Mouse (Mus musculus) stomach, embryonic 16.5 days (tissue): ENCODE measurements around the gene Srsf1. TPM values are rescaled to one million over a fixed set of nuclear protein-coding genes. Genes with fewer than 3 reads are reported as not detected.

Source experiments
- ATAC-seq: fragments of 200-750 bp; cut with Nextera tagmentation; 2 replicates; pipeline ENCODE4 v1.8.0; 2017; ENCODE audit warnings: moderate number of reproducible peaks, moderate TSS enrichment; ENCODE audit not compliant: insufficient read depth, low FRiP score
- H3K27ac ChIP-seq: fragments of 300-500 bp; sonication (generic); 2 replicates; pipeline ENCODE4 v1.5.1; 2014; ENCODE audit warnings: low read length
- H3K27me3 ChIP-seq: fragments of 300-500 bp; sonication (generic); 2 replicates; pipeline ENCODE4 v1.6.1; 2014; ENCODE audit warnings: low read length, control low read depth, mixed read lengths; ENCODE audit not compliant: control insufficient read depth, insufficient read depth
- H3K36me3 ChIP-seq: fragments of 300-500 bp; sonication (generic); 2 replicates; pipeline ENCODE4 v1.6.1; 2014; ENCODE audit warnings: low read length; ENCODE audit not compliant: control insufficient read depth, insufficient read depth
- H3K4me1 ChIP-seq: fragments of 300-500 bp; sonication (generic); 2 replicates; pipeline ENCODE4 v1.6.1; 2014; ENCODE audit warnings: low read length, control low read depth, mixed read lengths; ENCODE audit not compliant: control insufficient read depth, insufficient read depth
- H3K4me2 ChIP-seq: fragments of 300-500 bp; sonication (generic); 2 replicates; pipeline ENCODE4 v1.6.1; 2014; ENCODE audit warnings: low read depth, low read length, mixed read lengths
- H3K4me3 ChIP-seq: fragments of 300-500 bp; sonication (generic); replicated peaks from 2 replicates; pipeline ENCODE4 v1.5.1; 2014; ENCODE audit warnings: mild to moderate bottlenecking, low read length
- H3K9ac ChIP-seq: fragments of 300-500 bp; sonication (generic); 2 replicates; pipeline ENCODE4 v1.6.1; 2014; ENCODE audit warnings: low read length
- H3K9me3 ChIP-seq: fragments of 300-500 bp; sonication (generic); replicated peaks from 2 replicates; pipeline ENCODE4 v1.6.1; 2016; ENCODE audit warnings: low read length, control low read depth; ENCODE audit not compliant: control insufficient read depth
- WGBS: fragments of 180-500 bp; shearing (Covaris S2); extraction: QIAGEN DNeasy Blood & Tissue Kit; methylation state at CpG from one replicate; pipeline ENCODE4 v1.1.7; 2014; 5-methylcytosine and 5-hydroxymethylcytosine counted together
- polyA plus RNA-seq: library from polyadenylated mRNA; unstranded; fragments of >200 nt; fragmentation: Nextera tagmentation; extraction: Ambion mirVana; gene quantifications from 2 replicates; pipeline ENCODE4 v1.2.1, GENCODE M21; 2015

Gene Srsf1
- polyA plus RNA-seq, 1 experiment from 2014 or later: 201 TPM

DNA sequence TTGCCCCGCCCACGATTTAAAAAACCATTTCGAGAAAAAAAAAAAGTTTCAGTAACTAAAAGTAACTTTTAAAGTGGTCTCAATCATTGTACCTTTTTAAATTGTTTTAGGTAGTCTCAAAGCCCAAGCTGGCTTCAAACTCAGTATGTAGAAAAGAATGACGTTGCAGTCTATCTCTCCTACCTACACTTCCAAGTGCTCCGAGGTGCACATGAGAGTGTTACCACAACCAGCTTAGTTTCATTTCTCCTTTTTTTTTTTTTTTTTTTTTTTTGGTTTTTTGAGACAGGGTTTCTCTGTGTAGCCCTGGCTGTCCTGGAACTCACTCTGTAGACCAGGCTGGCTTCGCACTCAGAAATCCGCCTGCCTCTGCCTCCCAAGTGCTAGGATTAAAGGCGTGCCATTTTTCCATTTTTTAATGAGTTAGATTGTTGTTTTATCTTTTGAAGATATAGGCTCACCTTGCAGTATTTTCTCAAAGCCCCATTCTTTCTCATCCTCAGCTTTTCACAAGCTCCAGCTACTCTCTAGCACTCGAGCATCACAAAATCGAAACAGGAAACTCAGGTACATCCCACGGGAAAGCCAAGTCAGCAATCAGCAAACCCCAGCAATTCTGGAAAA is 34.4 kb upstream of the Srsf1 start:
- Histone ChIP-seq H3K4me1 (no peaks in the 10 kb centered on the region), H3K4me2 (no peak overlapping the region), H3K36me3 (no peaks in the 10 kb centered on the region), H3K27ac (no peak overlapping the region), H3K27me3 (no peaks in the 10 kb centered on the region), H3K9me3 (no peaks in the 10 kb centered on the region), H3K4me3 (no peak overlapping the region), H3K9ac (no peak overlapping the region)
- 84% methylated on average over 11 of the region's 11 CpGs for WGBS
- ATAC-seq: no peak

DNA sequence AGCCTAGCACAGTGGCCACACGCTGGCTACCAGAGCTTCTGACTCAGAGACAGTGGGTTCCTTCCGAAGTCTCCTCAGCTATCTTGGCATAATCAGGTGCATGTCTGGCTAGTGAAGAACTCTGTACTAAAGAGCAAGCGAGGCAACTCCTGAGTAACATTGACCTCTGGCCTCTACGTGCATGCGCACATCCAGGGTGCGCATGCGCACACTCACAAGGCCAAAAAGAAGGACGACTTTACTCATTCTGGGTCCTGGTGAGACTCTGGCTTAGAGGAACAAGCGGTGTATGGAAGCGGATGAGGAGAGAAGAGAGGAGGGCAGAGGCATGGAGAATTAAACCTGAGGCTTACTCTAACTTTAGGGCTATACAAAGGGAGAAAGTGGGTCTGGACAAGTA is 33.5 kb upstream of the Srsf1 start:
- Histone ChIP-seq H3K9ac (no peak overlapping the region), H3K27me3 (no peaks in the 10 kb centered on the region), H3K4me3 (no peak overlapping the region), H3K4me2 (no peak overlapping the region), H3K4me1 (no peaks in the 10 kb centered on the region), H3K36me3 (no peaks in the 10 kb centered on the region), H3K9me3 (no peaks in the 10 kb centered on the region), H3K27ac (no peak overlapping the region)
- WGBS: 86% methylated on average over 10 of the region's 10 CpGs
- no peak for ATAC-seq

GRCm38 (mm10) chr11:88015161-88015560 is 32.0 kb upstream of the Srsf1 start:
- WGBS: 89% methylated on average over 11 of the region's 11 CpGs
- H3K27me3 ChIP-seq: no peaks in the 10 kb centered on the region
- no peaks in the 10 kb centered on the region for H3K9me3 ChIP-seq
- H3K36me3 ChIP-seq: no peaks in the 10 kb centered on the region
- no peak overlapping the region for H3K4me3 ChIP-seq
- no peak overlapping the region for H3K9ac ChIP-seq
- no peak overlapping the region for H3K4me2 ChIP-seq
- no peaks in the 10 kb centered on the region for H3K4me1 ChIP-seq
- no peak for ATAC-seq
- H3K27ac ChIP-seq: no peak overlapping the region

GRCm38 (mm10) chr11:88015795-88016194 is 31.4 kb upstream of the Srsf1 start:
- Histone ChIP-seq H3K4me2 (no peak overlapping the region), H3K36me3 (no peaks in the 10 kb centered on the region), H3K9me3 (no peaks in the 10 kb centered on the region), H3K4me1 (no peaks in the 10 kb centered on the region), H3K27ac (no peak overlapping the region), H3K4me3 (no peak overlapping the region), H3K9ac (no peak overlapping the region), H3K27me3 (no peaks in the 10 kb centered on the region)
- WGBS: 84% methylated on average over 6 of the region's 6 CpGs
- ATAC-seq: no peak

GRCm38 (mm10) chr11:88023933-88024332 is 23.2 kb upstream of the Srsf1 start:
- Histone ChIP-seq H3K4me2 (no peak overlapping the region), H3K36me3 (no peaks in the 10 kb centered on the region), H3K27me3 (no peaks in the 10 kb centered on the region), H3K4me3 (no peak overlapping the region), H3K9ac (no peak overlapping the region), H3K27ac (no peak overlapping the region), H3K9me3 (no peaks in the 10 kb centered on the region), H3K4me1 (no peaks in the 10 kb centered on the region)
- 64% methylated on average over 2 of the region's 2 CpGs for WGBS
- no peak for ATAC-seq

- H3K4me3 ChIP-seq: no peak overlapping the region
- H3K4me2 ChIP-seq: no peak overlapping the region
- H3K36me3 ChIP-seq: no peaks in the 10 kb centered on the region
- no peak for ATAC-seq
- H3K9me3 ChIP-seq: no peaks in the 10 kb centered on the region
- H3K4me1 ChIP-seq: no peaks in the 10 kb centered on the region
- H3K9ac ChIP-seq: no peak overlapping the region
- no peaks in the 10 kb centered on the region for H3K27me3 ChIP-seq
- no peak overlapping the region for H3K27ac ChIP-seq
- WGBS: 77% methylated on average over 9 of the region's 9 CpGs
Measured at GRCm38 (mm10) chr11:88027391-88028035, 19.7 kb upstream of the Srsf1 start.

DNA sequence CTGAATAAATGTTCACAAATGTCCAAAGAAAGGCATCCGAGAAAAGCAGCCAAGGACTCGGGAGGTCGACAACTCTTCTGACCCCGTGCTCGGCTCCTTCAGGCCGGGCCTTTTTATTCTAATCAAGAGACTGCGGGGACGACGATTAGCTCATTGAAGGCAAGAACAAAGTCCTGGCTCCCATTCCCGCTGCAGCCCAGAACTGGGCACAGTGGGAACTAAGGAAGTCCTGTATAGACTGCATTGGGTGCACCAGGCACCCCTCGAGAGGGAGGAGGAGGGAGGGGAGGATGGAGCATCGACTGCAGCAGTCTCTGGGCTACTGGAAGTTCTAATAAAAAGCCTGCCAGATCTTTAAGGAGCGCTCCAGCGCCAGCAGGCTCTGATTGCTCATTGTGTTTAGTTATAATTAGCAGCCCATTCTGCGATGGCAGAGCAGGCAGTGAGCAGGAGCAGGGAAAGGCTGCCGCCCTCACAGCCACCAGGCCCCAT is 18.9 kb upstream of the Srsf1 start:
- H3K36me3 ChIP-seq: no peaks in the 10 kb centered on the region
- no peak for ATAC-seq
- 33% methylated on average over 16 of the region's 16 CpGs for WGBS

GRCm38 (mm10) chr11:88030219-88030618 is 17.0 kb upstream of the Srsf1 start:
- Histone ChIP-seq H3K4me2 (no peak overlapping the region), H3K27me3 (no peaks in the 10 kb centered on the region), H3K4me1 (no peaks in the 10 kb centered on the region), H3K27ac (no peak overlapping the region), H3K4me3 (no peak overlapping the region), H3K9ac (no peak overlapping the region), H3K9me3 (no peaks in the 10 kb centered on the region), H3K36me3 (no peaks in the 10 kb centered on the region)
- WGBS: 79% methylated on average over 7 of the region's 7 CpGs
- no peak for ATAC-seq

More for the DNA sequence above, 18.9 kb upstream of the Srsf1 start:
- no peaks in the 10 kb centered on the region for H3K27me3 ChIP-seq
- no peak overlapping the region for H3K27ac ChIP-seq
- H3K4me3 ChIP-seq: no peak overlapping the region
- no peak overlapping the region for H3K9ac ChIP-seq
- H3K4me2 ChIP-seq: no peak overlapping the region
- no peaks in the 10 kb centered on the region for H3K4me1 ChIP-seq
- H3K9me3 ChIP-seq: no peaks in the 10 kb centered on the region

GRCm38 (mm10) chr11:88030836-88031235 is 16.3 kb upstream of the Srsf1 start:
- H3K9ac ChIP-seq: no peak overlapping the region
- no peaks in the 10 kb centered on the region for H3K9me3 ChIP-seq
- 73% methylated on average over 2 of the region's 2 CpGs for WGBS
- no peaks in the 10 kb centered on the region for H3K4me1 ChIP-seq
- no peak overlapping the region for H3K4me3 ChIP-seq
- H3K27me3 ChIP-seq: no peaks in the 10 kb centered on the region
- H3K4me2 ChIP-seq: no peak overlapping the region
- no peaks in the 10 kb centered on the region for H3K36me3 ChIP-seq
- ATAC-seq: no peak
- H3K27ac ChIP-seq: no peak overlapping the region
